Mouse (Mus musculus) c-Kit-positive CD71-negative TER-119-negative erythroid progenitor cells, embryonic 14.5 days (primary cell): ENCODE data around the gene Bmyc.
"Not testable (repeated sequence)": the region's sequence is repeated elsewhere in the genome, so short reads cannot be mapped to it uniquely, and the experiment has no call there.

Experiments
- DNase-seq: peaks from one replicate; pipeline ENCODE4 v3.0.0-alpha.2; 2013; ENCODE audit warnings: low read depth

Gene Bmyc

DNA sequence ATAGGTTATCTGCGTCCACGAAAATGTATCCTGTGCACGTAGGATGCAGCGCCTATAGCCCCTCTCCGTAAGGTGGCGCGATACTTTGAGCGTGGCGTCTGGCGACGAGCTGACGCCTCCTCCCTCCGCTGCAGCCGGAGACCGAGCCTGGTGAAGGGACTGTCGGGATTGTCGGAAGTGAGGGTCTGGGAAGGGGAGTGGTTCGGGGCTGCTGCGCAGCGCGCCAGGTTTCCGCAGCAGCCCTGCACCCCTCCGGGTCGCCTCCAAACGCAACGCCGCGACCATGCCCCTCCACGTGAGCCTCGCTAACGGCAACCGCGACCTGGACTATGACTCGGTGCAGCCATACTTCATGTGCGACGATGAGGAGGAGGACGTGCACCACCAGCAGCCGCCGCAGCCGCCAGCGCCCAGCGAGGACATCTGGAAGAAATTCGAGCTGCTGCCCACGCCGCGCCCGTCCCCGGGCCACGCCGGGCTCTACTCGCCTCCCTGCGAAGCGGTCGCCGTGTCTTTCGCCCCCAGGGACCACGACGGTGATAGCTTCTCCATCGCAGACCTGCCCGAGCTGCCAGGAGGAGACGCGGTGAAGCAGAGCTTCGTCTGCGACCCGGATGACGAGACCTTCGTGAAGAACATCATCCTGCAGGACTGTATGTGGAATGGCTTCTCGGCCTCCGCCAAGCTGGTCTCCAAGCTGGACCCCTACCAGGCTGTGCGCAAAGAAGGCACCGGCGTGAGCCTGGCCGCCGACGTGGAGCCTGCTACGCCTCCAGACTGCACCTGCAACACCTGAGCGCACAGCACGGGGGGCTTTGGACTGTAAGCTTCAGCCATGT is at the start of gene Bmyc:
Gene Bmyc, plus strand, starts transcription at position 97 of the 839 bp plus-strand sequence.
- peak; percentile 52 for DNase-seq

- DNase-seq = no peak
Observed at GRCm38 (mm10) chr2:25657246-25657645, 49.3 kb upstream of the Bmyc start.

GRCm38 (mm10) chr2:25657652-25658051 is 48.9 kb upstream of the Bmyc start, which contains the start of gene Lcn5:
Gene Lcn5 (plus strand): TSS chr2:25657952.
- DNase-seq = no peak

DNA sequence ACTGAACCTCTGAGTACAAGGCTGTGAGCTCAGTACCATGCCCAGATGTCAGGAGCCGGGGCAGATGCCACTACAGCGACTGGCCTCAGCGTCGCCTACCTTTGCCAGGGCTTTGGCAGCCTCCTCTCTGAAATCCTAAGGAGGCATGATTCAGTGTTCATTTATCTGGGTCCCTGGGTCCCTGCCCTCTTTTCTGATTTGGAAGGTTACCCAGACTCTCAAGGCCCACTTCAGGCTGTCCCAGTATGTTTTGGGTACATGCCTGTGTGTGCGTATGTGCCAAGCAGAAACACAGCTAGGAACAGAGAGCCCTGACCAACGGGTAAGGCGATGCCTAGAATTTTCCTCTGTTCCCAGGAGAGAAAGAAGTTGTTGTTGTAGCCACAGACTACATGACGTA is 46.3 kb upstream of the Bmyc start:
- DNase-seq = no peak

DNA sequence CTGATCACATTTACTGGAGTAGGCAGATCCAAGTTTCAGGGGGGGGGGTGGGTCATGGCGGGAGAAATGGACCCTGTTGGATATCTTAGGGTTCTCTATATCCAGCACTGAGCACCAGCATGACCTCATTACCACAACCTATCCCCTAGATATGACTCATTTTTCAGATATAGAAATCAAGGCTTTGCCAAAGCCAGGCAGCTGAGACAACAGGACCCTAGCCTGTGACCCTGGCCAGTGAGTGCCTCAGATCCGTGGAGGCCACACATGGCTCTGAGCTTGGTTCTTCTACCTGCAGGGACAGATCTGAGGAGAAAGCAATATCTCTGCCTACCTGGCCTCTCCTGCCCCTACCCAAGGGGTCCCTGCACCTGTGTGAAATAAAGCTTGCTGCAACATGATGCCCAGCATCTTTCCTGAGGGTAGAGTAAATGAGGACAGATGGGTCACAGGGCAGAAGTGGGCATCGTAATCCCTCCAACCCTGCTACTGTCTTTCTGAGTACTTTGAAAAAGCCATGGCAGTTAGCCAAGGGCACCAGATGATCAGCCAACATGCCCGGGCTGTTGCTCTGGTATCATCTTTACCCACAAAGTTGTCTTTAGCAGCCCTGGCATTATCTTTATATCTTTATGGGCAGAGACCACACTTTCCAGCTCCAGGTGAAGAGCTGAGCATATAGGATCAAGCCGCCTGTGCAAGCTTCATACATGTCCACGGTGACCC is 45.1 kb upstream of the Bmyc start:
- no peak for DNase-seq

GRCm38 (mm10) chr2:25663511-25663910 is 43.0 kb upstream of the Bmyc start:
- peak; percentile 30 for DNase-seq

- no peak for DNase-seq
Observed at GRCm38 (mm10) chr2:25664125-25664524, 42.4 kb upstream of the Bmyc start.

DNA sequence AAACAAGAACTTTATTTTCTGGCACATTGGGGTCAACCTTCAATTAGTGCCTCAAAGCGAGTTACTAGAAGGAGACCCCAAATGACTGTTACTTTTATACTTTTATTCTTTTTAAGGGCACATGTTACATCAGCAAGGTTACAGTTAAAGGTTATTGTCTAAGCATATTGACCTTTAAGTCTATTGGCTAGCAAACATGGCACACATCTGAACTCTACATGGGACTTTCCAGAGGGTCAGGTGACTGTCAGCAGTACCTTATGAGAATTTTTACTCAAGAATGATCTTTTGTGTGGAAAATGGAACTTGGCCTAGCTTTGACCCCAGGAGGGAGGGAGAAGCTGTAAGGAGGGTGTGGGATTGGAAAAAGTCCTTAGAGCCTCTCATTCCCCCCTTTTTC is 40.0 kb upstream of the Bmyc start:
- DNase-seq = no peak

GRCm38 (mm10) chr2:25676486-25676885 is 30.1 kb upstream of the Bmyc start, which contains the start of gene Lcn6:
Gene Lcn6 (plus strand): TSS chr2:25676786.
- no peak for DNase-seq

GRCm38 (mm10) chr2:25679559-25679958 is 27.0 kb upstream of the Bmyc start:
- DNase-seq = no peak

- DNase-seq = no peak
Observed at GRCm38 (mm10) chr2:25682426-25682825, 24.1 kb upstream of the Bmyc start, which contains the start of gene Lcn10. Gene Lcn10 (plus strand): TSS chr2:25682726.

GRCm38 (mm10) chr2:25686941-25687340 is 19.6 kb upstream of the Bmyc start:
- DNase-seq = no peak

- peak; percentile 62 for DNase-seq
Observed at GRCm38 (mm10) chr2:25694605-25695004, 11.9 kb upstream of the Bmyc start.

DNA sequence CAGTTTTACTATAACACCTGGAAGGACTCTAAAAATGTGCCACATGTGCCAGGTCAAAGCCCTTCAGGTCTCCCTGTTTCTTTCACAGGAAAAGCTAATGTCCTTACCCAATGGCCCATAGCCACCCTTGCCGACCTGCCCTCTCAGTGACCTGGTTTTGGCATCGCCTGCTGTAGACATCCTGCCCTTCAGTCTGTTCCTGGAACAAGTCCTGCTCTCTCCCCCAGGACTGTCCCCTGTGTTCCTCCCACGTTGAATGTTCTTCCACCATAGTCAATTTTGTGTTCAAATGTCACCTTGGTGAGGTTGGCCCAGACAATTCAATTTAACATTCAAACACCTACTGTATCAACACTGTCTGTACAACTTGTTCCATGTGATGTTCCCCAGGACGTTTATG is 9.6 kb upstream of the Bmyc start:
- DNase-seq = no peak

GRCm38 (mm10) chr2:25698696-25699095 is 7.8 kb upstream of the Bmyc start:
- no peak for DNase-seq

DNA sequence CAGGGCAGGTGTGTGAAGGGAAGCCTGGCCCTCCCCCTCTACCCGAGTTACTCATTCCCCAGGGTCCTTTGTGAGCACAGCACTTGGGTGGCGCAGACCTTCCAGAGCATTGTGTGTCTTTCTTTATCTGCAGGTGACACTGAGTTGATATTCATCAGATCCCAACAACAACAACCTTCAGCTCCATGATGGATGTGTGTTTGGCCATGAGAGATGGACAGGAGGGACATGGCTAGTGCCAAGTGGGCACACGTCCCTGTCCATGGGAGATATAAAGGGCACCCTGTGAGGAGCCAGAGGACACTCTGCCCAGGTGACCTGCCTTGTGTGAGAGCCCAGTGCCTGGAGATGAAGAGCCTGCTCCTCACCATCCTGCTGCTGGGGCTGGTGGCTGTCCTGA is 6.8 kb upstream of the Bmyc start, which contains the start of gene Obp2a:
Gene Obp2a, plus strand, starts transcription at position 301 of the 400 bp plus-strand sequence.
- DNase-seq = not testable (repeated sequence)

DNA sequence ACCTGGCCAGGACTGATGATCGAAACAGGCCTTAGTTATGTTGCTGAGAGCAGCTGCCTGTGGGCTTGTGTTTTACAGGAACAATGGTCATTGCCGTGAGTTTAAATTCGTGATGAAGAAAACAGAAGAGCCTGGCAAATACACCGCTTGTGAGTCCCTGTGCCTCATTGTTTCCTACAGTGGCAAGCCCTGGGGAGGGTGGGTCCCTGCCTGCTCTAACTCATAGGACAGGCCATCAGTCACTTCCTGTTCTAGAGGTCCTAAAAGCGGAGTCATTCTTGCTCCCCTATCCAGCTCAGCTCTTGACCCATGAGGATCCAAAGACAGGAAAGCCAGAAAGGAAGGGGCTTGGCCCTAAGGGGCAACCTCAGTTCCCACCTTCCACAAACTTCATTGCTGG is 5.5 kb upstream of the Bmyc start:
- DNase-seq = no peak

GRCm38 (mm10) chr2:25703706-25704105 is 2.8 kb upstream of the Bmyc start:
- no peak for DNase-seq

DNA sequence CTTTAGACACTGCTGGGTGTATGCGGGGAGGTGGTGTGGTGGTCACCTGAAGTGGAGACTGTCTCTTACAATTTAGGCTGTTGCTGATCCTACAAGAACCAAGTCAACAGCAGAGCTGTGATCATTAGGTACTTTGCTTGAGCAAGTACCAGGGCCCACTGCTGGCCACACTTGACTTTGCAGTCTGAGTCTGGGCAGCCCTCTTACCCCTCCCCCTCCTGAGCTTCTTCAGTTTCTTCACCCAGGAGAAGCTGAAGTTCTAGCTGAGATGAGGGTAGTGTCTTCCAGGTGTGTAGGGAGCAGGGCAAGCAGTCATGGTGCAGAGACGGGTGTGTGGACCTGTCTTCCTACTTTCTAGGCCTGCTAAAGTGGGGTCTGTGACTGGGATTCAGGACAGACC is 1.6 kb downstream of the Bmyc start:
- DNase-seq = no peak

- DNase-seq = not testable (repeated sequence)
Observed at GRCm38 (mm10) chr2:25709056-25709455, 2.5 kb downstream of the Bmyc start.

DNA sequence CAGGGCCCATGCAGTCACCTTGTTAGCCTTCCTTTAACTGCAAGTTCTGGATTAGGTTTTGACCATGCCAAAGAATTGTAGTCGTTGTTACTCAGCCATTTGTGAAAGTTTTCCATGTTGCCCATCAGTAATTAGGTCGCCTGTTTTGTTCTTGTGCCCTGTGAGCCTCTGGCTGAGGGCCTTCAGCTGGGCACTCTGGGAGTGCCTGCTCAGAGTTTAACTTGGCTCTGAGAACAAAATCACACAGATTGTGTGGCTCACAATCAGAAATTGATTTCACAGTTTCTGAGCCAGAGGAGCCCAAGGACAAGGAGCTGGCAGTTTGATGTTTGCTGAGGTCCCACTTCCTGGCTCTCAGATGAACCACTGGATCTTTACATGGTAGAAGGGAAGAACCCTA is 3.3 kb downstream of the Bmyc start:
- not testable (repeated sequence) for DNase-seq

DNA sequence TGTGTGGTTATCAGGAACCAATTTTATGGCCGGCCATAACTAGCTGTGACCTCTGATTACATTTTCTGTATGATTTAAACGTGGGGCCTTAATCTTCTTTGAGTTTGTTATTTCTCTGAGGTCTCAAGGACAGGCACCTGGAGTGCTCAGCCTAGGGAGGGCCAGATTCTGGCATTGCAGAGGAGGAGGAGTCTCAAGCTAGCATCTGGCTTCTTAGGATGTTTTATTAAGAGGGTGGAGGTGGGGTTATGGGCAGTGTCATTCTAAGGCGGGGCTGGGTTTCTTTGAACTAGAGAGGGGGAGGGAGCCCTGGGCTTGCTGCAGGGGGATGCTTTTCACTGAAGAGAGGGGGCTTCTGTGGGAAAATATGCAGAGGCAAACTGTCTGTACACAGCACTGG is 5.1 kb downstream of the Bmyc start:
- DNase-seq = not testable (repeated sequence)

- DNase-seq = no peak
Observed at GRCm38 (mm10) chr2:25717222-25717621, 10.7 kb downstream of the Bmyc start.
